Mouse (Mus musculus) embryonic facial prominence, embryonic 13.5 days (tissue): ENCODE measurements at regions not wholly inside any gene's neighbourhood (a gene's known extent, or its start where the extent isn't known, plus 50 kb on each side); places are given as distances from the start of the nearest gene placed in this dataset.

ENCODE experiments used
- ATAC-seq: fragments of 200-750 bp; cut with Nextera tagmentation; 2 replicates; pipeline ENCODE4 v1.8.0; 2017; ENCODE audit warnings: low read depth; ENCODE audit not compliant: insufficient number of reproducible peaks, insufficient read depth, low FRiP score, low TSS enrichment
- H3K27ac ChIP-seq: fragments of 300-500 bp; sonication (generic); 2 replicates; pipeline ENCODE4 v1.5.1; 2015; ENCODE audit warnings: moderate library complexity, mild to moderate bottlenecking, inconsistent platforms
- H3K27me3 ChIP-seq: fragments of 300-500 bp; sonication (generic); 2 replicates; pipeline ENCODE4 v1.6.1; 2015; ENCODE audit warnings: mild to moderate bottlenecking, inconsistent platforms
- H3K36me3 ChIP-seq: fragments of 300-500 bp; sonication (generic); 2 replicates; pipeline ENCODE4 v1.6.1; 2015; ENCODE audit warnings: mild to moderate bottlenecking, inconsistent platforms
- H3K4me1 ChIP-seq: fragments of 300-500 bp; sonication (generic); 2 replicates; pipeline ENCODE4 v1.6.1; 2015; ENCODE audit warnings: inconsistent platforms
- H3K4me2 ChIP-seq: fragments of 300-500 bp; sonication (generic); 2 replicates; pipeline ENCODE4 v1.6.1; 2015; ENCODE audit warnings: moderate library complexity, mild to moderate bottlenecking, inconsistent platforms
- H3K4me3 ChIP-seq: fragments of 300-500 bp; sonication (generic); 2 replicates; pipeline ENCODE4 v1.5.1; 2015; ENCODE audit warnings: mild to moderate bottlenecking, inconsistent platforms
- H3K9ac ChIP-seq: fragments of 300-500 bp; sonication (generic); 2 replicates; pipeline ENCODE4 v1.6.1; 2015; ENCODE audit warnings: mild to moderate bottlenecking, inconsistent platforms
- H3K9me3 ChIP-seq: fragments of 300-500 bp; sonication (generic); 2 replicates; pipeline ENCODE4 v1.6.1; 2016; ENCODE audit warnings: inconsistent platforms
- WGBS: fragments of 180-500 bp; shearing (Covaris S2); methylation state at CpG from one replicate; pipeline ENCODE4 v1.1.7; 2015; ENCODE audit warnings: mixed read lengths; 5-methylcytosine and 5-hydroxymethylcytosine counted together

DNA sequence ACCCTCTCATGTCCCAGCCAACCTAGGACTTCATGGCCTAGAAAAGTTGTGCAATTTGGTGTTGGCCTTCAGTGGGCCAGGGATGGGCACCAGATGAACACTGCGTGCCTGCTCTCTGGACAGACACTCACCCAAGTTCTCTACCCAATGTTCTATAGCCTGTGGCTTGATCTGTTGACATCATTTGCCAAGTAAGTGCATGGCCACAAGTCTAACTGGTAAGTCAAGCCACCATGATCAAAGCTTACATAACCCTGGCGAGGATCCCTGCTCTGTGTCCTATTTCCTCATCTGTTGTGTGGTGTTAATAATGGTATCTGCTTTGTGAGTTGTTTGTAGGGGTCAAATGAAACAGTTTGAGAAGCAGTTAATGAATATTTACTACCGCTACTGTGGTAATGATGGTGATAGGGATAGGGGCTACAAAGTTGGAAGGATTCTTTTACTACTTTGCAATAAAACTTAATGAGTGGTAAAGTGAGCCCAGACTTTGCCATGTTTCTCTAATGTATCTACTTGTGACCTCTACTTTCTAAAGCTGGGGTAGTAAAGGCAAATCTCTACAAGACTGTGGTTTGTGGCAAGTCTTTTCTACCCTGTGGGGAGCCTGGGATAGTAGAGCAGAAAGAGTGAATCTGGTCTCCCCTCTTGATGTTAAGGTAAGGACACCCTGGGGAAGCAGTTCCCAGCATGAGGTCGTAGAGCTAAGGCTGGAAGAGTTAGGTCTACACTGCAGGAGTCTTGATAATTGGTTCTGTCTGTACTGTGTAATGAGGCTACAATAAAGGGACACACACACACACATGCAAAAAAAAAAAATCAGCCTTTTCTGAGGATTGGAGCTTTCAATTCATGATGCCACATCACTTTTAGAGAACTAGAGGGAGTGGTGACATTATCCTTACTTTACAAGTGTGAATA, 183.3 kb upstream of the Cpeb2 start:
- WGBS: 79% methylated on average over 4 of the region's 4 CpGs
- no peak for ATAC-seq
- no peaks in the 10 kb centered on the region for H3K36me3 ChIP-seq

GRCm38 (mm10) chr5:43050961-43051517, 181.9 kb upstream of the Cpeb2 start:
- Histone ChIP-seq H3K36me3 (no peaks in the 10 kb centered on the region), H3K4me1 (no peaks in the 10 kb centered on the region), H3K9ac (no peak overlapping the region), H3K9me3 (no peaks in the 10 kb centered on the region), H3K4me2 (no peak overlapping the region), H3K4me3 (no peak overlapping the region), H3K27ac (no peak overlapping the region), H3K27me3 (no peaks in the 10 kb centered on the region)
- ATAC-seq: no peak
- WGBS: 92% methylated on average over 7 of the region's 7 CpGs

More for the DNA sequence above, 183.3 kb upstream of the Cpeb2 start:
- Histone ChIP-seq H3K4me3 (no peak overlapping the region), H3K27me3 (no peaks in the 10 kb centered on the region), H3K4me1 (no peaks in the 10 kb centered on the region), H3K9me3 (no peaks in the 10 kb centered on the region), H3K4me2 (no peak overlapping the region), H3K27ac (no peak overlapping the region), H3K9ac (no peak overlapping the region)

DNA sequence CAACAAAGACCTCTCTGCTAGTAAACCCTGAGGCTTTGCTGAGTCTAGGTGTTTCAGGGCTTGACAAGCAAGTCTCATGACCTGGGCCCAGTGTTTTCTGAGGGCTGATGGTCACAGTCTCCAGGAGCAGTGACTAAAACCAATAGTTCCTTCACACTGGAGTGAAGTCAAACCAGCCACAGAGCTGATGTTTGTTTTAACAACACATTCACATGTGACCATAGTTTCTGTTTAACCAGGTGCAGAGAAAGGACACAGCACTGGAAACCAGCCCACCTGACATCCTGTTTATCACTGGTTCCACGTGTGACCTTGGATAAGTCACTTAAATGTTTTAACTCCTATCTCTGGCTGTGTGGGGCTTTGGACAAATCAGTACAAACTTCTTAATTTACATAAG, 180.3 kb upstream of the Cpeb2 start:
- Histone ChIP-seq H3K27me3 (no peaks in the 10 kb centered on the region), H3K4me1 (no peaks in the 10 kb centered on the region), H3K27ac (no peak overlapping the region), H3K36me3 (no peaks in the 10 kb centered on the region), H3K9me3 (no peaks in the 10 kb centered on the region), H3K4me3 (no peak overlapping the region), H3K4me2 (no peak overlapping the region), H3K9ac (no peak overlapping the region)
- ATAC-seq: no peak
- WGBS: 73% methylated on average over 1 of the region's 1 CpGs

DNA sequence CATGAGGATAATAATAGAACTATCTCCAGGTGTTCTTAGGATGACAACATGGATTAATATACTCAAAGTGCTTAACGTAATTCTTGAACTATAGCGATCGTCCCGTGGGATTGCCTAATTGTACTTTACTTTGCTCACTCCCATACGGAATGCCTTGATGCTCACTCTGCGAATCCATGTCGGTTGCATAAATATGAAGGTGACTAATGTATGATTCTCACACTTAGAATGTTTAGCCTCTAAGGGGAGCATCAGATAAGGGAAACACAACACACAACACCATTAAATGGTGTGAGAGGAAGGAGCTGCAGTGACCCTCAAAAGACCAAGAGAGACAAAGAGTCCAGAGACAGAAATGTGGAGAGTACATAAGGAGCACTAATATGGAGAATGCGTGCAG, 178.4 kb upstream of the Cpeb2 start:
- Histone ChIP-seq H3K4me1 (no peaks in the 10 kb centered on the region), H3K36me3 (no peaks in the 10 kb centered on the region), H3K27me3 (no peaks in the 10 kb centered on the region), H3K9ac (no peak overlapping the region), H3K27ac (no peak overlapping the region), H3K4me2 (no peak overlapping the region), H3K4me3 (no peak overlapping the region), H3K9me3 (no peaks in the 10 kb centered on the region)
- no peak for ATAC-seq
- WGBS: 93% methylated on average over 8 of the region's 8 CpGs

GRCm38 (mm10) chr5:43055111-43055710, 177.8 kb upstream of the Cpeb2 start:
- no peaks in the 10 kb centered on the region for H3K27me3 ChIP-seq
- H3K36me3 ChIP-seq: no peaks in the 10 kb centered on the region
- H3K4me2 ChIP-seq: no peak overlapping the region
- H3K4me3 ChIP-seq: no peak overlapping the region
- no peaks in the 10 kb centered on the region for H3K9me3 ChIP-seq
- H3K4me1 ChIP-seq: no peaks in the 10 kb centered on the region
- no peak overlapping the region for H3K9ac ChIP-seq
- ATAC-seq: no peak
- 71% methylated on average over 4 of the region's 4 CpGs for WGBS
- H3K27ac ChIP-seq: no peak overlapping the region

GRCm38 (mm10) chr5:43056486-43056885, 176.5 kb upstream of the Cpeb2 start:
- Histone ChIP-seq H3K9ac (no peak overlapping the region), H3K27me3 (no peaks in the 10 kb centered on the region), H3K4me2 (no peak overlapping the region), H3K4me1 (no peaks in the 10 kb centered on the region), H3K27ac (no peak overlapping the region), H3K4me3 (no peak overlapping the region), H3K9me3 (no peaks in the 10 kb centered on the region), H3K36me3 (no peaks in the 10 kb centered on the region)
- 61% methylated on average over 2 of the region's 2 CpGs for WGBS
- ATAC-seq: no peak

- H3K4me1 ChIP-seq: no peaks in the 10 kb centered on the region
- H3K9me3 ChIP-seq: no peaks in the 10 kb centered on the region
- no peaks in the 10 kb centered on the region for H3K27me3 ChIP-seq
- H3K4me3 ChIP-seq: no peak overlapping the region
- ATAC-seq: no peak
- H3K9ac ChIP-seq: no peak overlapping the region
- no peaks in the 10 kb centered on the region for H3K36me3 ChIP-seq
- no peak overlapping the region for H3K4me2 ChIP-seq
- WGBS: 50% methylated on average over 2 of the region's 2 CpGs
- H3K27ac ChIP-seq: no peak overlapping the region
Measured at GRCm38 (mm10) chr5:43061243-43061642, 171.7 kb upstream of the Cpeb2 start.

- H3K9ac ChIP-seq: no peak overlapping the region
- WGBS: 79% methylated on average over 1 of the region's 1 CpGs
Measured at GRCm38 (mm10) chr5:43061797-43062391, 171.1 kb upstream of the Cpeb2 start.

GRCm38 (mm10) chr5:43062499-43062898, 170.5 kb upstream of the Cpeb2 start:
- Histone ChIP-seq H3K4me2 (no peak overlapping the region), H3K4me1 (no peaks in the 10 kb centered on the region), H3K27me3 (no peaks in the 10 kb centered on the region), H3K9ac (no peak overlapping the region), H3K4me3 (no peak overlapping the region), H3K27ac (no peak overlapping the region), H3K36me3 (no peaks in the 10 kb centered on the region), H3K9me3 (no peaks in the 10 kb centered on the region)
- no peak for ATAC-seq
- WGBS: 91% methylated on average over 1 of the region's 1 CpGs

More at GRCm38 (mm10) chr5:43061797-43062391, 171.1 kb upstream of the Cpeb2 start:
- Histone ChIP-seq H3K27me3 (no peaks in the 10 kb centered on the region), H3K27ac (no peak overlapping the region), H3K4me3 (no peak overlapping the region), H3K4me1 (no peaks in the 10 kb centered on the region), H3K4me2 (no peak overlapping the region), H3K36me3 (no peaks in the 10 kb centered on the region), H3K9me3 (no peaks in the 10 kb centered on the region)
- no peak for ATAC-seq

DNA sequence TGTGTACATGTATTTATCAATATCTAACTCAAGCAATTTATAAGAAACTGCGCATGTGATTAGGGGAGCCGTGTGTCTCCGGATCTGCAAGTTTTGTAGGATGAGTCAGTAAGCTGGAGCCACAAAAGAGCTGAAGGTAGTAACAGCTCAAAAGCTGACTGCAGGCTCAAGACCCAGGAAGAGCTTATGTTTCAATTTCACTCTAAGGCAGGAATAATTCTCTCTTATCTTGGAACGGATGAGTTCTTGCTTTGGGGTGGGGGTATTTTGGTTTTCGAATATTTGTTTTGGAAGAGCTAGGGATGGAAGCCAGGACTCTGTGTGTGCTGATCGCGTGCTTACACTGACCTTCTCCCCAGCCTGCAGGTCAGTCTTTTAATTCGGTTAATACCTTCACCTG, 169.6 kb upstream of the Cpeb2 start:
- Histone ChIP-seq H3K27ac (no peak overlapping the region), H3K36me3 (no peaks in the 10 kb centered on the region), H3K4me1 (no peaks in the 10 kb centered on the region), H3K4me2 (no peak overlapping the region), H3K9ac (no peak overlapping the region), H3K27me3 (no peaks in the 10 kb centered on the region), H3K4me3 (no peak overlapping the region), H3K9me3 (no peaks in the 10 kb centered on the region)
- ATAC-seq: no peak
- WGBS: 78% methylated on average over 8 of the region's 8 CpGs

GRCm38 (mm10) chr5:43071541-43071940, 161.4 kb upstream of the Cpeb2 start:
- ATAC-seq: no peak
- H3K4me1 ChIP-seq: no peaks in the 10 kb centered on the region
- H3K36me3 ChIP-seq: no peaks in the 10 kb centered on the region
- no peak overlapping the region for H3K4me2 ChIP-seq
- no peak overlapping the region for H3K4me3 ChIP-seq
- H3K9ac ChIP-seq: no peak overlapping the region
- no peaks in the 10 kb centered on the region for H3K9me3 ChIP-seq
- H3K27ac ChIP-seq: no peak overlapping the region
- WGBS: 88% methylated on average over 3 of the region's 3 CpGs
- H3K27me3 ChIP-seq: no peaks in the 10 kb centered on the region
